Mouse (Mus musculus): ENCODE data around the gene Psme2. TPM values are rescaled to one million over a fixed set of nuclear protein-coding genes. Genes with fewer than 3 reads are reported as not detected.

Psme2 gene
- total and polyA plus RNA-seq, 2 experiments from 2014 or later = 69.6 to 184 TPM

GRCm38 (mm10) chr14:55628077-55628827 is 37.3 kb upstream of the Psme2 start:
- WGBS = 94% methylated on average over 27 of the region's 27 CpGs
- DNase-seq (ENCODE audit: low spot score) = no peak

GRCm38 (mm10) chr14:55618486-55619195 is 27.7 kb upstream of the Psme2 start:
- Histone ChIP-seq H3K9ac (replicated peaks; ENCODE audit: low read length, poor library complexity, severe bottlenecking) (no peak overlapping the region), H3K27me3 (ENCODE audit: insufficient read depth, low read length) (no peaks in the 10 kb centered on the region), H3K4me3 (ENCODE audit: low read depth, low read length) (peak overlapping the region; percentile 19; the same call in 1 of the 2 replicates), H3K9me3 (ENCODE audit: low read length) (no peaks in the 10 kb centered on the region), H3K36me3 (ENCODE audit: insufficient read depth, low read length) (no peaks in the 10 kb centered on the region), H3K27ac (ENCODE audit: low read depth, low read length) (no peak overlapping the region), H3K4me2 (ENCODE audit: low read depth, low read length, poor library complexity, severe bottlenecking) (peak overlapping the region; percentile 21; the same call in 1 of the 2 replicates), H3K4me1 (ENCODE audit: insufficient read depth, low read length) (no peaks in the 10 kb centered on the region)
- ATAC-seq (ENCODE audit: low FRiP score) (peak; percentile 50; the same call in 1 of the 2 replicates), DNase-seq (ENCODE audit: low spot score) (peak; percentile 22)
- 54% methylated on average over 22 of the region's 22 CpGs for WGBS
- TF ChIP-seq CTCF (IDR thresholded peaks at IDR 0.05) = no peak

More at GRCm38 (mm10) chr14:55628077-55628827, 37.3 kb upstream of the Psme2 start:
- no peak for TF ChIP-seq CTCF (IDR thresholded peaks at IDR 0.05)
- ATAC-seq (ENCODE audit: low FRiP score) = no peak
- Histone ChIP-seq H3K4me1 (ENCODE audit: insufficient read depth, low read length) (no peaks in the 10 kb centered on the region), H3K27ac (ENCODE audit: low read depth, low read length) (no peak overlapping the region), H3K9me3 (ENCODE audit: low read length) (no peaks in the 10 kb centered on the region), H3K4me2 (ENCODE audit: low read depth, low read length, poor library complexity, severe bottlenecking) (no peak overlapping the region), H3K4me3 (ENCODE audit: low read depth, low read length) (no peak overlapping the region), H3K27me3 (ENCODE audit: insufficient read depth, low read length) (no peaks in the 10 kb centered on the region), H3K36me3 (ENCODE audit: insufficient read depth, low read length) (peaks cover 84% of the 10 kb centered on the region), H3K9ac (replicated peaks; ENCODE audit: low read length, poor library complexity, severe bottlenecking) (no peak overlapping the region)

- Histone ChIP-seq H3K36me3 (ENCODE audit: insufficient read depth, low read length) (no peaks in the 10 kb centered on the region), H3K4me1 (ENCODE audit: insufficient read depth, low read length) (no peaks in the 10 kb centered on the region), H3K4me3 (ENCODE audit: low read depth, low read length) (peak within 1 kb of the TSS; percentile 19; the same call in 1 of the 2 replicates), H3K27ac (ENCODE audit: low read depth, low read length) (no peak within 1 kb of the TSS), H3K4me2 (ENCODE audit: low read depth, low read length, poor library complexity, severe bottlenecking) (peak within 1 kb of the TSS; percentile 21; the same call in 1 of the 2 replicates), H3K27me3 (ENCODE audit: insufficient read depth, low read length) (no peaks in the 10 kb centered on the region), H3K9ac (replicated peaks; ENCODE audit: low read length, poor library complexity, severe bottlenecking) (no peak within 1 kb of the TSS), H3K9me3 (ENCODE audit: low read length) (no peaks in the 10 kb centered on the region)
- WGBS = 23% methylated on average over 21 of the region's 21 CpGs
- ATAC-seq (ENCODE audit: low FRiP score) (peak; percentile 73; the same call in 1 of the 2 replicates), DNase-seq (ENCODE audit: low spot score) (peak; percentile 83)
- no peak for TF ChIP-seq CTCF (IDR thresholded peaks at IDR 0.05)
These were observed 26.9 kb upstream of the Psme2 start, which contains the start of gene Rec8 for GRCm38 (mm10) chr14:55617822-55618221. Gene Rec8 (plus strand): TSS chr14:55618037.

- H3K36me3 ChIP-seq (ENCODE audit: insufficient read depth, low read length) = no peaks in the 10 kb centered on the region
- no peak for TF ChIP-seq CTCF (IDR thresholded peaks at IDR 0.05)
- no peak for ATAC-seq (ENCODE audit: low FRiP score)
- H3K4me2 ChIP-seq (ENCODE audit: low read depth, low read length, poor library complexity, severe bottlenecking) = no peak overlapping the region
- no peak overlapping the region for H3K9ac ChIP-seq (replicated peaks; ENCODE audit: low read length, poor library complexity, severe bottlenecking)
- 80% methylated on average over 2 of the region's 2 CpGs for WGBS
- H3K9me3 ChIP-seq (ENCODE audit: low read length) = no peaks in the 10 kb centered on the region
- DNase-seq (ENCODE audit: low spot score) = no peak
- no peaks in the 10 kb centered on the region for H3K4me1 ChIP-seq (ENCODE audit: insufficient read depth, low read length)
- no peak overlapping the region for H3K4me3 ChIP-seq (ENCODE audit: low read depth, low read length)
- no peaks in the 10 kb centered on the region for H3K27me3 ChIP-seq (ENCODE audit: insufficient read depth, low read length)
- H3K27ac ChIP-seq (ENCODE audit: low read depth, low read length) = no peak overlapping the region
These were observed 25.9 kb upstream of the Psme2 start for GRCm38 (mm10) chr14:55616844-55617243.

- no peak for TF ChIP-seq CTCF (IDR thresholded peaks at IDR 0.05)
These were observed 25.0 kb upstream of the Psme2 start for GRCm38 (mm10) chr14:55615876-55616275.

More at GRCm38 (mm10) chr14:55615876-55616275, 25.0 kb upstream of the Psme2 start:
- no peaks in the 10 kb centered on the region for H3K27me3 ChIP-seq (ENCODE audit: insufficient read depth, low read length)
- no peaks in the 10 kb centered on the region for H3K36me3 ChIP-seq (ENCODE audit: insufficient read depth, low read length)
- ATAC-seq (ENCODE audit: low FRiP score) = no peak
- H3K9ac ChIP-seq (replicated peaks; ENCODE audit: low read length, poor library complexity, severe bottlenecking) = no peak overlapping the region
- H3K9me3 ChIP-seq (ENCODE audit: low read length) = no peaks in the 10 kb centered on the region
- H3K4me3 ChIP-seq (ENCODE audit: low read depth, low read length) = no peak overlapping the region
- WGBS = 44% methylated on average over 2 of the region's 2 CpGs
- H3K4me2 ChIP-seq (ENCODE audit: low read depth, low read length, poor library complexity, severe bottlenecking) = no peak overlapping the region
- no peak for DNase-seq (ENCODE audit: low spot score)
- H3K4me1 ChIP-seq (ENCODE audit: insufficient read depth, low read length) = no peaks in the 10 kb centered on the region
- H3K27ac ChIP-seq (ENCODE audit: low read depth, low read length) = no peak overlapping the region
